Mouse (Mus musculus): ENCODE measurements around the gene Fhit.

GRCm38 (mm10) chr14:10882759-10883158, 279.1 kb downstream of the Fhit start:
- no peak for TF ChIP-seq CTCF (IDR thresholded peaks at IDR 0.05; ENCODE audit: control insufficient read depth, insufficient read depth, low read length)
- TF ChIP-seq POLR2A (IDR thresholded peaks at IDR 0.05; ENCODE audit: borderline replicate concordance, control insufficient read depth, low read depth, low read length) = no peak

Data from bone marrow, adult 2 months (tissue).